Mouse (Mus musculus): ENCODE data around the gene Rsph1.

DNA sequence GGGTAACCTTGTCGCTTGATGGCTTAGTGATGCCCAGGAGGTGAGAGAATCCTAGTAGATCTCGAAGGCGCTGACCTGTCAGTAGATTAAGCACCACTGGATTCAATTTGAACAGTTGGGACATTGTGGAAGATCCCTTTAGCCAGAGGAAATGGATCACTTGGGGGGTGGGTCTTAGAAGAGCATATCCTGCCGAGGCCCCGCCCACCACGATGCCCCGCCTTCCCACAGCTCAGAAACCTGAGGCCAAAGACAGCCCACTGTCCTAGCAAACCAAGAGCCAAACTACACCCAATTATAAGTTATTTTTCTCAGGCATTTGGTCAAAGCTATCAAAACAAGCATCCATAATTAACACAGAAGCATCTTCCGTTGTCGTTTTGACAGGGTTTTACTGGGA lies 33.9 kb upstream of the Rsph1 start:
- TF ChIP-seq CTCF (IDR thresholded peaks at IDR 0.05; ENCODE audit: insufficient read depth, low read length) (no peak), POLR2A (IDR thresholded peaks at IDR 0.05; ENCODE audit: borderline replicate concordance, extremely low read depth, low read depth, low read length) (no peak)
